Mouse (Mus musculus): ENCODE measurements around the gene Arnt2.

- TF ChIP-seq CTCF (IDR thresholded peaks at IDR 0.05; ENCODE audit: control insufficient read depth, insufficient read depth, insufficient replicate concordance, low read depth, low read length): no peak
- TF ChIP-seq POLR2A (IDR thresholded peaks at IDR 0.05; ENCODE audit: control insufficient read depth, low read depth, low read length): no peak
Measured at GRCm38 (mm10) chr7:84343160-84343559, 66.8 kb downstream of the Arnt2 start.

All from testis, adult 2 months (tissue).